Mouse (Mus musculus): ENCODE results near the gene Clip1. TPM values are rescaled to one million over a fixed set of nuclear protein-coding genes. Genes with fewer than 3 reads are reported as not detected.
"Not testable (repeated sequence)": the region's sequence is repeated elsewhere in the genome, so short reads cannot be mapped to it uniquely, and the experiment has no call there.

Clip1 gene
- 30.3 and 49.8 TPM in 2 replicates for polyA plus RNA-seq (2012; rRNA removed)

GRCm38 (mm10) chr5:123684221-123685144, at the start of gene Clip1:
Gene Clip1, minus strand, starts transcription at chr5:123684618.
- no peak for DNase-seq
- under 1% methylated on average over 64 of the region's 64 CpGs for WGBS
- H3K4me3 ChIP-seq (replicated peaks; ENCODE audit: extremely low read depth, low read depth, low read length): peak within 1 kb of the TSS; percentile 94
- TF ChIP-seq CTCF (IDR thresholded peaks at IDR 0.05; ENCODE audit: insufficient read depth, low read length): no peak
- peak; percentile 47; the same call in 1 of the 2 replicates for TF ChIP-seq POLR2A (IDR thresholded peaks at IDR 0.05; ENCODE audit: borderline replicate concordance, extremely low read depth, low read depth, low read length)
- peaks cover 14% of the 10 kb centered on the region for H3K4me1 ChIP-seq (ENCODE audit: control insufficient read depth, insufficient read depth, low read length)

- WGBS: 88% methylated on average over 2 of the region's 2 CpGs
- TF ChIP-seq CTCF (IDR thresholded peaks at IDR 0.05; ENCODE audit: insufficient read depth, low read length) (no peak), POLR2A (IDR thresholded peaks at IDR 0.05; ENCODE audit: borderline replicate concordance, extremely low read depth, low read depth, low read length) (no peak)
Observed at GRCm38 (mm10) chr5:123730981-123731380, 46.6 kb upstream of the Clip1 start.

GRCm38 (mm10) chr5:123723816-123724215, 39.4 kb upstream of the Clip1 start:
- not testable (repeated sequence) for H3K4me3 ChIP-seq (replicated peaks; ENCODE audit: extremely low read depth, low read depth, low read length); DNase-seq; H3K4me1 ChIP-seq (ENCODE audit: control insufficient read depth, insufficient read depth, low read length)
- 82% methylated on average over 7 of the region's 7 CpGs for WGBS

More at GRCm38 (mm10) chr5:123730981-123731380, 46.6 kb upstream of the Clip1 start:
- no peak for DNase-seq
- H3K4me1 ChIP-seq (ENCODE audit: control insufficient read depth, insufficient read depth, low read length): no peaks in the 10 kb centered on the region
- no peak overlapping the region for H3K4me3 ChIP-seq (replicated peaks; ENCODE audit: extremely low read depth, low read depth, low read length)

GRCm38 (mm10) chr5:123720328-123721311, 36.2 kb upstream of the Clip1 start, which contains the start of gene Zcchc8:
Gene Zcchc8, minus strand, starts transcription at chr5:123721100.
- peak; percentile 90 for DNase-seq
- Histone ChIP-seq H3K4me1 (ENCODE audit: control insufficient read depth, insufficient read depth, low read length) (peaks cover 7% of the 10 kb centered on the region), H3K4me3 (replicated peaks; ENCODE audit: extremely low read depth, low read depth, low read length) (peak within 1 kb of the TSS; percentile 97)
- no peak for TF ChIP-seq CTCF (IDR thresholded peaks at IDR 0.05; ENCODE audit: insufficient read depth, low read length)
- peak; percentile 81; the same call in 1 of the 2 replicates for TF ChIP-seq POLR2A (IDR thresholded peaks at IDR 0.05; ENCODE audit: borderline replicate concordance, extremely low read depth, low read depth, low read length)
- WGBS: under 1% methylated on average over 83 of the region's 83 CpGs

GRCm38 (mm10) chr5:123714622-123715021, 30.2 kb upstream of the Clip1 start:
- WGBS: 82% methylated on average over 4 of the region's 4 CpGs
- DNase-seq: no peak
- TF ChIP-seq POLR2A (IDR thresholded peaks at IDR 0.05; ENCODE audit: borderline replicate concordance, extremely low read depth, low read depth, low read length) (no peak), CTCF (IDR thresholded peaks at IDR 0.05; ENCODE audit: insufficient read depth, low read length) (no peak)
- H3K4me1 ChIP-seq (ENCODE audit: control insufficient read depth, insufficient read depth, low read length): peaks cover 7% of the 10 kb centered on the region
- no peak overlapping the region for H3K4me3 ChIP-seq (replicated peaks; ENCODE audit: extremely low read depth, low read depth, low read length)

GRCm38 (mm10) chr5:123713782-123714181, 29.4 kb upstream of the Clip1 start:
- WGBS: 90% methylated on average over 6 of the region's 6 CpGs
- TF ChIP-seq POLR2A (IDR thresholded peaks at IDR 0.05; ENCODE audit: borderline replicate concordance, extremely low read depth, low read depth, low read length) (no peak), CTCF (IDR thresholded peaks at IDR 0.05; ENCODE audit: insufficient read depth, low read length) (no peak)
- Histone ChIP-seq H3K4me1 (ENCODE audit: control insufficient read depth, insufficient read depth, low read length) (peaks cover 7% of the 10 kb centered on the region), H3K4me3 (replicated peaks; ENCODE audit: extremely low read depth, low read depth, low read length) (no peak overlapping the region)
- DNase-seq: no peak

- no peak overlapping the region for H3K4me3 ChIP-seq (replicated peaks; ENCODE audit: extremely low read depth, low read depth, low read length)
- 49% methylated on average over 4 of the region's 4 CpGs for WGBS
- DNase-seq: no peak
- TF ChIP-seq POLR2A (IDR thresholded peaks at IDR 0.05; ENCODE audit: borderline replicate concordance, extremely low read depth, low read depth, low read length) (no peak), CTCF (IDR thresholded peaks at IDR 0.05; ENCODE audit: insufficient read depth, low read length) (no peak)
- H3K4me1 ChIP-seq (ENCODE audit: control insufficient read depth, insufficient read depth, low read length): peaks cover 2% of the 10 kb centered on the region
Observed at GRCm38 (mm10) chr5:123709571-123709970, 25.2 kb upstream of the Clip1 start.

GRCm38 (mm10) chr5:123708598-123708997, 24.2 kb upstream of the Clip1 start:
- no peak overlapping the region for H3K4me3 ChIP-seq (replicated peaks; ENCODE audit: extremely low read depth, low read depth, low read length)
- peaks cover 2% of the 10 kb centered on the region for H3K4me1 ChIP-seq (ENCODE audit: control insufficient read depth, insufficient read depth, low read length)
- no peak for TF ChIP-seq CTCF (IDR thresholded peaks at IDR 0.05; ENCODE audit: insufficient read depth, low read length)
- TF ChIP-seq POLR2A (IDR thresholded peaks at IDR 0.05; ENCODE audit: borderline replicate concordance, extremely low read depth, low read depth, low read length): no peak
- DNase-seq: peak; percentile 38
- 76% methylated on average over 12 of the region's 12 CpGs for WGBS

- no peak for DNase-seq
- TF ChIP-seq CTCF (IDR thresholded peaks at IDR 0.05; ENCODE audit: insufficient read depth, low read length) (no peak), POLR2A (IDR thresholded peaks at IDR 0.05; ENCODE audit: borderline replicate concordance, extremely low read depth, low read depth, low read length) (no peak)
- 31% methylated on average over 11 of the region's 11 CpGs for WGBS
- Histone ChIP-seq H3K4me1 (ENCODE audit: control insufficient read depth, insufficient read depth, low read length) (no peaks in the 10 kb centered on the region), H3K4me3 (replicated peaks; ENCODE audit: extremely low read depth, low read depth, low read length) (no peak overlapping the region)
Observed at GRCm38 (mm10) chr5:123700625-123701024, 16.2 kb upstream of the Clip1 start.
